Mouse (Mus musculus) stomach, embryonic 14.5 days (tissue): ENCODE measurements around the gene Adgrg6. TPM values are rescaled to one million over a fixed set of nuclear protein-coding genes. Genes with fewer than 3 reads are reported as not detected.
A peak's percentile ranks its signal among the peaks of the same experiment; 100 is the strongest.

Experiments
- ATAC-seq: fragments of 200-750 bp; cut with Nextera tagmentation; 2 replicates; pipeline ENCODE4 v1.8.0; 2017; ENCODE audit warnings: low read depth, moderate TSS enrichment; ENCODE audit not compliant: insufficient number of reproducible peaks, insufficient read depth, low FRiP score
- H3K27ac ChIP-seq: fragments of 300-500 bp; sonication (generic); 2 replicates; pipeline ENCODE4 v1.5.1; 2014; ENCODE audit warnings: mild to moderate bottlenecking, low read length, moderate library complexity, mixed read lengths
- H3K27me3 ChIP-seq: fragments of 300-500 bp; sonication (generic); 2 replicates; pipeline ENCODE4 v1.6.1; 2014; ENCODE audit warnings: low read length, control low read depth, mixed read lengths; ENCODE audit not compliant: control insufficient read depth, insufficient read depth
- H3K36me3 ChIP-seq: fragments of 300-500 bp; sonication (generic); 2 replicates; pipeline ENCODE4 v1.6.1; 2014; ENCODE audit warnings: mild to moderate bottlenecking, control low read depth, low read length, moderate library complexity, mixed read lengths; ENCODE audit not compliant: control insufficient read depth, insufficient read depth
- H3K4me1 ChIP-seq: fragments of 300-500 bp; sonication (generic); 2 replicates; pipeline ENCODE4 v1.6.1; 2014; ENCODE audit warnings: low read length, control low read depth, mixed read lengths; ENCODE audit not compliant: control insufficient read depth, insufficient read depth
- H3K4me2 ChIP-seq: fragments of 300-500 bp; sonication (generic); replicated peaks from 2 replicates; pipeline ENCODE4 v1.6.1; 2014; ENCODE audit warnings: low read depth, low read length, control low read depth
- H3K4me3 ChIP-seq: fragments of 300-500 bp; sonication (generic); 2 replicates; pipeline ENCODE4 v1.5.1; 2014; ENCODE audit warnings: low read depth, low read length, control low read depth
- H3K9ac ChIP-seq: fragments of 300-500 bp; sonication (generic); replicated peaks from 2 replicates; pipeline ENCODE4 v1.6.1; 2014; ENCODE audit warnings: low read depth, mild to moderate bottlenecking, control low read depth, low read length, moderate library complexity, mixed read lengths
- H3K9me3 ChIP-seq: fragments of 300-500 bp; sonication (generic); 2 replicates; pipeline ENCODE4 v1.6.1; 2016; ENCODE audit warnings: low read depth, low read length, control low read depth; ENCODE audit not compliant: control insufficient read depth
- WGBS: fragments of 180-500 bp; shearing (Covaris S2); extraction: QIAGEN DNeasy Blood & Tissue Kit; methylation state at CpG from one replicate; pipeline ENCODE4 v1.1.7; 2014; 5-methylcytosine and 5-hydroxymethylcytosine counted together
- polyA plus RNA-seq: library from polyadenylated mRNA; unstranded; fragments of >200 nt; fragmentation: Nextera tagmentation; extraction: Ambion mirVana; gene quantifications from 2 replicates; pipeline ENCODE4 v1.2.1, GENCODE M21; 2014

Gene Adgrg6
- polyA plus RNA-seq, 1 experiment from 2014 or later: 5.6 TPM

GRCm38 (mm10) chr10:14460933-14461514, 84.4 kb downstream of the Adgrg6 start:
- H3K4me1 ChIP-seq: no peaks in the 10 kb centered on the region
- H3K27ac ChIP-seq: no peak overlapping the region
- H3K4me2 ChIP-seq: no peak overlapping the region
- H3K36me3 ChIP-seq: no peaks in the 10 kb centered on the region
- 57% methylated on average over 4 of the region's 4 CpGs for WGBS
- H3K27me3 ChIP-seq: no peaks in the 10 kb centered on the region
- no peaks in the 10 kb centered on the region for H3K9me3 ChIP-seq
- H3K4me3 ChIP-seq: no peak overlapping the region
- H3K9ac ChIP-seq: no peak overlapping the region
- ATAC-seq: no peak

GRCm38 (mm10) chr10:14460252-14460932, 85.1 kb downstream of the Adgrg6 start:
- no peak overlapping the region for H3K4me3 ChIP-seq
- no peak overlapping the region for H3K27ac ChIP-seq
- no peaks in the 10 kb centered on the region for H3K36me3 ChIP-seq
- no peaks in the 10 kb centered on the region for H3K27me3 ChIP-seq
- 56% methylated on average over 5 of the region's 5 CpGs for WGBS
- H3K9me3 ChIP-seq: no peaks in the 10 kb centered on the region
- ATAC-seq: 0 out of 2 replicates have a peak, but pooled peaks have one; percentile 33
- no peak overlapping the region for H3K9ac ChIP-seq
- no peak overlapping the region for H3K4me2 ChIP-seq
- H3K4me1 ChIP-seq: no peaks in the 10 kb centered on the region

GRCm38 (mm10) chr10:14459819-14460218, 85.6 kb downstream of the Adgrg6 start:
- WGBS: 83% methylated on average over 7 of the region's 7 CpGs
- H3K4me2 ChIP-seq: no peak overlapping the region
- H3K9ac ChIP-seq: no peak overlapping the region
- no peaks in the 10 kb centered on the region for H3K36me3 ChIP-seq
- H3K4me1 ChIP-seq: no peaks in the 10 kb centered on the region
- no peak for ATAC-seq
- no peaks in the 10 kb centered on the region for H3K27me3 ChIP-seq
- H3K4me3 ChIP-seq: no peak overlapping the region
- no peaks in the 10 kb centered on the region for H3K9me3 ChIP-seq
- H3K27ac ChIP-seq: no peak overlapping the region

DNA sequence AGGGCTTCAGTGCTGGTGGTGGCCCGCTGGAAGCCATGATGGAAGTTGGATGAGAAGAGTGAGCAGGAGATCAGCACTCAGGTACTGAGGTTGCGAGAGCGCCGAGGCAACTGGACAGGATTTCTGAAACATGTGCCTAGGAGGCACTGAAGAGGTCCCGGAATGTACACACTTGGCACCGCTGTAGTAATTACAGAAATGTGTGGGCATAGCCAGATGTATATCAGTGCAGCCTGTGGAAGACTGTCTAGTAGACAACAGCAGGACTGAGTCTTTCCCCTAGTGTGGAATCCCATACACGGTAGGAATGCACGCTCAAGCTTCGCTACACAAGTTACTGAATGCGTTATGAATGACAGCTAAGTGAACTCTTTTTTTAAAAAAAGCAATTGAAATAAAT, 86.1 kb downstream of the Adgrg6 start:
- H3K4me2 ChIP-seq: no peak overlapping the region
- WGBS: 92% methylated on average over 10 of the region's 10 CpGs
- H3K4me1 ChIP-seq: no peaks in the 10 kb centered on the region
- H3K27ac ChIP-seq: no peak overlapping the region
- no peak overlapping the region for H3K4me3 ChIP-seq
- H3K36me3 ChIP-seq: no peaks in the 10 kb centered on the region
- ATAC-seq: no peak
- no peaks in the 10 kb centered on the region for H3K27me3 ChIP-seq
- H3K9ac ChIP-seq: no peak overlapping the region
- H3K9me3 ChIP-seq: no peaks in the 10 kb centered on the region

DNA sequence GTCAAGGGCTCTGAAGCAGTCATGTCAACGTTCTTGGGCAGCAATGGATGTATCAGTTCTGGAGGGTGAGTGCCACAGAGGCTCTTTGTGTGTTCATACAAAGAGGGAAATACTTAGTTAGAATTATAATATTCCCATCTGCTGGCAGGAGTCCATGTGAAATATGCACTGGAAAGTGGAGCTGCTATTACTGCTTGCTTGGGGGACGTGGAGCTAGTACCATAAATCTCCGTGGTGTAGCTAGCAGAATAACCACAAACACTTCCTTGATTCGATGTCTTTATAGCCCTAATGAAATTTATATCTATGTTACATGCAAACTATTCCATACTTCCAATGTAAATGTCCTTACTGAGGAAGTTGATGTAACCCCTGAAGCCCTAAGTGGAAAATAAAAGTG, 91.0 kb downstream of the Adgrg6 start:
- WGBS: 54% methylated on average over 4 of the region's 4 CpGs
- no peak for ATAC-seq

DNA sequence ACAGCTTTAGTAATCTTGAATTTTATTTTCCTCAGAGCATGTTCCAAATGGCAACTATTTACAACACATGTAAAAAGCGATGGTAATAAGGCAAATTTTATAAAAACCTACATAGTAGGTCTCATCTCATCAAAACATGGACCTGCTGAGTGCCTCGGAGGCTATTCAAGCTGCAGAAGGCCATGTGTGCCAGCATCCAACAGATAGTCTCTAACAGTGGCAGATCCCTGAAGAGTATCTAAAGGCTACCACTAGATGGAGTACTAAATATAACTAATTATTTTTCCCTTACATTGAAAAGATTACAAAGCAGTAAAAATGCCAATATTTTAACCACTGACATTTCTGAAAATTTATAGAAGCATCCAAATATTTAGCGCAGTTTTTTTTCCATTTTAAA, 93.6 kb downstream of the Adgrg6 start:
- Histone ChIP-seq H3K4me2 (no peak overlapping the region), H3K9ac (no peak overlapping the region), H3K9me3 (no peaks in the 10 kb centered on the region), H3K27ac (no peak overlapping the region), H3K4me1 (no peaks in the 10 kb centered on the region), H3K36me3 (no peaks in the 10 kb centered on the region), H3K27me3 (no peaks in the 10 kb centered on the region), H3K4me3 (no peak overlapping the region)
- no peak for ATAC-seq
- WGBS: 30% methylated on average over 3 of the region's 3 CpGs

More for the DNA sequence above, 91.0 kb downstream of the Adgrg6 start:
- Histone ChIP-seq H3K4me3 (no peak overlapping the region), H3K9me3 (no peaks in the 10 kb centered on the region), H3K36me3 (no peaks in the 10 kb centered on the region), H3K4me2 (no peak overlapping the region), H3K4me1 (no peaks in the 10 kb centered on the region), H3K27me3 (no peaks in the 10 kb centered on the region), H3K27ac (no peak overlapping the region), H3K9ac (no peak overlapping the region)

DNA sequence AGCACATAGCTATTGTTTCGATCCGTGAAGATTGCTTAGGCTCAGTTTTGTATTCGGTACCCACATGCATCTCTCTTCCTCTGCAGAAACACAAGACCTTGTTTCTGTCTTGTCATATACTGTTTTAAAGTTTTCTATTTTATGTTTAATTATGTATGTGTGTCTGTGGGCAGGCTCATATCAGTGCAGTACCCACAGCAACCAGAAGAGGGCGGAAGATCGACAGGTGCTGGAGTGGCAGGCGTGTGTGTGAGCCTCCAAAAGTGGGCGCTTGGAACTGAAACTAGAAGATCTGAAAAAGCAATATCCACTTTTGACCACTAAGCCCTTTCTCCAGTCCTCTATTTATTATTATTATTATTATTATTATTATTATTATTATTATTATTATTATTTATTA, 95.4 kb downstream of the Adgrg6 start:
- H3K4me1 ChIP-seq: no peaks in the 10 kb centered on the region
- no peak overlapping the region for H3K4me3 ChIP-seq
- H3K36me3 ChIP-seq: no peaks in the 10 kb centered on the region
- H3K4me2 ChIP-seq: no peak overlapping the region
- no peak overlapping the region for H3K9ac ChIP-seq
- H3K27me3 ChIP-seq: no peaks in the 10 kb centered on the region
- no peak for ATAC-seq
- H3K27ac ChIP-seq: no peak overlapping the region
- 74% methylated on average over 7 of the region's 7 CpGs for WGBS
- no peaks in the 10 kb centered on the region for H3K9me3 ChIP-seq

- no peak for ATAC-seq
- H3K27me3 ChIP-seq: no peaks in the 10 kb centered on the region
- H3K4me3 ChIP-seq: no peak overlapping the region
- no peaks in the 10 kb centered on the region for H3K9me3 ChIP-seq
- no peaks in the 10 kb centered on the region for H3K4me1 ChIP-seq
- no peak overlapping the region for H3K27ac ChIP-seq
- 87% methylated on average over 12 of the region's 12 CpGs for WGBS
- no peaks in the 10 kb centered on the region for H3K36me3 ChIP-seq
- no peak overlapping the region for H3K4me2 ChIP-seq
- H3K9ac ChIP-seq: no peak overlapping the region
These were observed 99.7 kb downstream of the Adgrg6 start for GRCm38 (mm10) chr10:14445590-14446291.
